Mouse (Mus musculus) limb, embryonic 13.5 days (tissue): ENCODE data around the gene Smarcc2. TPM values are rescaled to one million over a fixed set of nuclear protein-coding genes. Genes with fewer than 3 reads are reported as not detected.

Experiments
- ATAC-seq: fragments of 200-750 bp; cut with Nextera tagmentation; 2 replicates; pipeline ENCODE4 v1.8.0; 2017; ENCODE audit warnings: low read depth, moderate number of reproducible peaks, moderate TSS enrichment; ENCODE audit not compliant: low FRiP score
- H3K27ac ChIP-seq: fragments of 300-500 bp; sonication (generic); 2 replicates; pipeline ENCODE4 v1.5.1; 2015; ENCODE audit warnings: inconsistent platforms, mild to moderate bottlenecking, moderate library complexity
- H3K27me3 ChIP-seq: fragments of 300-500 bp; sonication (generic); 2 replicates; pipeline ENCODE4 v1.6.1; 2015; ENCODE audit warnings: mild to moderate bottlenecking, inconsistent platforms
- H3K36me3 ChIP-seq: fragments of 300-500 bp; sonication (generic); 2 replicates; pipeline ENCODE4 v1.6.1; 2015; ENCODE audit warnings: inconsistent platforms, mild to moderate bottlenecking, moderate library complexity
- H3K4me1 ChIP-seq: fragments of 300-500 bp; sonication (generic); 2 replicates; pipeline ENCODE4 v1.6.1; 2015; ENCODE audit warnings: inconsistent platforms
- H3K4me2 ChIP-seq: fragments of 300-500 bp; sonication (generic); replicated peaks from 2 replicates; pipeline ENCODE4 v1.6.1; 2015; ENCODE audit warnings: inconsistent platforms, mild to moderate bottlenecking, moderate library complexity
- H3K4me3 ChIP-seq: fragments of 300-500 bp; sonication (generic); 2 replicates; pipeline ENCODE4 v1.5.1; 2015; ENCODE audit warnings: moderate library complexity, mild to moderate bottlenecking, inconsistent platforms
- H3K9ac ChIP-seq: fragments of 300-500 bp; sonication (generic); 2 replicates; pipeline ENCODE4 v1.6.1; 2015; ENCODE audit warnings: mild to moderate bottlenecking, inconsistent platforms
- H3K9me3 ChIP-seq: fragments of 300-500 bp; sonication (generic); 2 replicates; pipeline ENCODE4 v1.6.1; 2016; ENCODE audit warnings: inconsistent platforms
- WGBS: fragments of 180-500 bp; shearing (Covaris S2); methylation state at CpG from one replicate; pipeline ENCODE4 v1.1.7; 2015; 5-methylcytosine and 5-hydroxymethylcytosine counted together
- polyA plus RNA-seq: library from polyadenylated mRNA; unstranded; fragments of >200 nt; fragmentation: Nextera tagmentation; extraction: Ambion mirVana; gene quantifications from 2 replicates; pipeline ENCODE4 v1.2.1, GENCODE M21; 2015

Gene Smarcc2
- polyA plus RNA-seq, 1 experiment from 2014 or later, result 110 TPM

GRCm38 (mm10) chr10:128445407-128445806, 13.6 kb upstream of the Smarcc2 start:
- Histone ChIP-seq H3K27ac (no peak overlapping the region), H3K4me2 (no peak overlapping the region), H3K36me3 (peaks cover 20% of the 10 kb centered on the region), H3K4me1 (no peaks in the 10 kb centered on the region), H3K4me3 (no peak overlapping the region), H3K27me3 (no peaks in the 10 kb centered on the region), H3K9me3 (no peaks in the 10 kb centered on the region), H3K9ac (no peak overlapping the region)
- 93% methylated on average over 4 of the region's 4 CpGs for WGBS
- no peak for ATAC-seq

- Histone ChIP-seq H3K9ac (no peak overlapping the region), H3K27me3 (no peaks in the 10 kb centered on the region), H3K27ac (no peak overlapping the region), H3K9me3 (no peaks in the 10 kb centered on the region), H3K4me3 (no peak overlapping the region), H3K36me3 (no peaks in the 10 kb centered on the region), H3K4me2 (no peak overlapping the region), H3K4me1 (no peaks in the 10 kb centered on the region)
- WGBS, result 83% methylated on average over 6 of the region's 6 CpGs
- ATAC-seq, result no peak
Measured at GRCm38 (mm10) chr10:128451014-128451413, 8.0 kb upstream of the Smarcc2 start.

GRCm38 (mm10) chr10:128454471-128454870, 4.6 kb upstream of the Smarcc2 start:
- ATAC-seq, result no peak
- WGBS, result 76% methylated on average over 3 of the region's 3 CpGs
- H3K27me3 ChIP-seq, result no peaks in the 10 kb centered on the region
- no peaks in the 10 kb centered on the region for H3K36me3 ChIP-seq
- no peaks in the 10 kb centered on the region for H3K9me3 ChIP-seq
- H3K4me1 ChIP-seq, result no peaks in the 10 kb centered on the region
- no peak overlapping the region for H3K9ac ChIP-seq
- no peak overlapping the region for H3K27ac ChIP-seq
- H3K4me3 ChIP-seq, result no peak overlapping the region
- no peak overlapping the region for H3K4me2 ChIP-seq

GRCm38 (mm10) chr10:128455280-128455679, 3.8 kb upstream of the Smarcc2 start:
- H3K4me2 ChIP-seq, result peak overlapping the region; percentile 43
- H3K36me3 ChIP-seq, result no peaks in the 10 kb centered on the region
- H3K9ac ChIP-seq, result no peak overlapping the region
- no peaks in the 10 kb centered on the region for H3K27me3 ChIP-seq
- H3K4me1 ChIP-seq, result peaks cover 2% of the 10 kb centered on the region
- no peak for ATAC-seq
- H3K27ac ChIP-seq, result no peak overlapping the region
- no peaks in the 10 kb centered on the region for H3K9me3 ChIP-seq
- peak overlapping the region; percentile 16; the same call in 1 of the 2 replicates for H3K4me3 ChIP-seq
- WGBS, result 4% methylated on average over 6 of the region's 6 CpGs

GRCm38 (mm10) chr10:128457676-128458075, 1.4 kb upstream of the Smarcc2 start:
- Histone ChIP-seq H3K4me3 (peak overlapping the region; percentile 93; the same call in 1 of the 2 replicates), H3K9me3 (no peaks in the 10 kb centered on the region), H3K27ac (no peak overlapping the region), H3K36me3 (peaks cover 17% of the 10 kb centered on the region), H3K27me3 (no peaks in the 10 kb centered on the region), H3K9ac (no peak overlapping the region), H3K4me2 (peak overlapping the region; percentile 85), H3K4me1 (peaks cover 11% of the 10 kb centered on the region)
- no peak for ATAC-seq
- WGBS, result 76% methylated on average over 6 of the region's 6 CpGs

GRCm38 (mm10) chr10:128458348-128458718, 715 bp upstream of the Smarcc2 start:
- Histone ChIP-seq H3K9ac (peak overlapping the region; percentile 97), H3K27ac (peak overlapping the region; percentile 94), H3K36me3 (peaks cover 24% of the 10 kb centered on the region), H3K27me3 (no peaks in the 10 kb centered on the region), H3K4me2 (peak overlapping the region; percentile 85), H3K9me3 (no peaks in the 10 kb centered on the region), H3K4me3 (peak overlapping the region; percentile 93), H3K4me1 (peaks cover 11% of the 10 kb centered on the region)
- under 1% methylated on average over 29 of the region's 29 CpGs for WGBS
- peak; percentile 55 for ATAC-seq

- 1% methylated on average over 25 of the region's 67 CpGs for WGBS
- H3K27me3 ChIP-seq, result no peaks in the 10 kb centered on the region
- H3K4me1 ChIP-seq, result peaks cover 11% of the 10 kb centered on the region
- H3K4me2 ChIP-seq, result peak overlapping the region; percentile 85
- H3K9ac ChIP-seq, result peak overlapping the region; percentile 97
- ATAC-seq, result peak; percentile 65
- peaks cover 37% of the 10 kb centered on the region for H3K36me3 ChIP-seq
- H3K9me3 ChIP-seq, result no peaks in the 10 kb centered on the region
- H3K4me3 ChIP-seq, result peak overlapping the region; percentile 93
- H3K27ac ChIP-seq, result peak overlapping the region; percentile 94
Measured at GRCm38 (mm10) chr10:128459409-128460269, 591 bp downstream of the Smarcc2 start.

- Histone ChIP-seq H3K4me1 (peaks cover 11% of the 10 kb centered on the region), H3K9ac (peak overlapping the region; percentile 97), H3K36me3 (peaks cover 43% of the 10 kb centered on the region), H3K4me2 (peak overlapping the region; percentile 85), H3K9me3 (no peaks in the 10 kb centered on the region), H3K27me3 (no peaks in the 10 kb centered on the region), H3K4me3 (peak overlapping the region; percentile 93), H3K27ac (peak overlapping the region; percentile 94; the same call in 1 of the 2 replicates)
- ATAC-seq, result no peak
- WGBS, result under 1% methylated on average over 5 of the region's 5 CpGs
Measured at GRCm38 (mm10) chr10:128460270-128460630, 1.2 kb downstream of the Smarcc2 start.

GRCm38 (mm10) chr10:128474366-128474765, 15.3 kb downstream of the Smarcc2 start:
- Histone ChIP-seq H3K4me1 (no peaks in the 10 kb centered on the region), H3K36me3 (peaks cover 93% of the 10 kb centered on the region), H3K9me3 (no peaks in the 10 kb centered on the region), H3K27ac (no peak overlapping the region), H3K4me3 (no peak overlapping the region), H3K27me3 (no peaks in the 10 kb centered on the region), H3K9ac (no peak overlapping the region), H3K4me2 (no peak overlapping the region)
- 91% methylated on average over 11 of the region's 12 CpGs for WGBS
- no peak for ATAC-seq

- Histone ChIP-seq H3K27ac (no peak overlapping the region), H3K9ac (no peak overlapping the region), H3K4me2 (no peak overlapping the region), H3K9me3 (no peaks in the 10 kb centered on the region), H3K36me3 (peaks cover 94% of the 10 kb centered on the region), H3K27me3 (no peaks in the 10 kb centered on the region), H3K4me3 (no peak overlapping the region), H3K4me1 (peaks cover 18% of the 10 kb centered on the region)
- WGBS, result 90% methylated on average over 7 of the region's 7 CpGs
- ATAC-seq, result no peak
Measured at GRCm38 (mm10) chr10:128486370-128486769, 27.3 kb downstream of the Smarcc2 start.

- Histone ChIP-seq H3K9me3 (no peaks in the 10 kb centered on the region), H3K4me3 (no peak overlapping the region), H3K27me3 (no peaks in the 10 kb centered on the region), H3K4me1 (peaks cover 30% of the 10 kb centered on the region), H3K9ac (no peak overlapping the region), H3K27ac (no peak overlapping the region), H3K36me3 (peaks cover 84% of the 10 kb centered on the region), H3K4me2 (no peak overlapping the region)
- WGBS, result 93% methylated on average over 22 of the region's 22 CpGs
- no peak for ATAC-seq
Measured at GRCm38 (mm10) chr10:128487861-128488712, 29.0 kb downstream of the Smarcc2 start.

GRCm38 (mm10) chr10:128488776-128489175, 29.7 kb downstream of the Smarcc2 start:
- Histone ChIP-seq H3K4me1 (peaks cover 30% of the 10 kb centered on the region), H3K9ac (no peak overlapping the region), H3K27me3 (no peaks in the 10 kb centered on the region), H3K36me3 (peaks cover 77% of the 10 kb centered on the region), H3K4me2 (no peak overlapping the region), H3K9me3 (no peaks in the 10 kb centered on the region), H3K4me3 (no peak overlapping the region), H3K27ac (no peak overlapping the region)
- WGBS, result 78% methylated on average over 4 of the region's 4 CpGs
- ATAC-seq, result no peak
